ENCODE assay signal across 9 mouse cellular contexts in the genomic region with DNA sequence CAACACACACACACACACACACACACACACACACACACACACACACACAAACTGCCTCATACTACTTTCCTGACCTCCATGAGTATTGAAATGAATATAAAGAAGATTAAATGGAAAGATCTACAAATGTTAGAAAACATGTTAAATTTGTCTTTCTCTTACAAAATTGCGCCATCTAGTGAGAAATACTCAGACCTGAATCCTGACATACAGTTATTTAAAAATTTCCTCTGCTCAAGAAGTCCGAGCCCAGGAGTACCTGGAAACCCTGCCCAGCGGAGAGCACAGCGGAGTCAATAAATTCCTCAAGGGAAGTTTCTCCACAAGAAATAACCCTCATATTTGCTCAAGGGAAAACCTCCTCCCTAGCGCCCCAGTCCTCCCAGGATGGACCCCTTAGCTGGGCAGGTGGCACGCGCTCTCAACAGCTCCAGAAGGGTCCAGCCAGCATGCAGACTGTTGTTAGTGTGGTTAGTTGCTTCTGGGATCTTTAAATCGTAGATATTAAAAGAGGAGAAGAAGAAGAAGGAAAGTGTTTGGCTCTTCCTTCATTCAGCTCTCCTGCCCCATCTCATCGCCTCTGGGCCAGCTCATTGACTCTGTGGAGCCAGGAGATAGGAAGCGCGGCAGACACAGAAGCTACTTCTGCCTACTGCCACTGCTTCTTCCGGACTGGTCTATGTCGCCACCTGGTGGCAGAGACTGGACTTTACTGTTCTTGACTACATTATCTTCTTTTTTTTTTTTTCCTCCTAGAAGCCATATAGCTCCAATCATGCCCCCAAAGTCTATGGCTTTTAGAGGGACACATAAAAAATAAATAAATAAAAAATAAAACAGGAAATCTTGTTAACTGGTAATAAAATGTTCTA. TPM values are rescaled to one million over a fixed set of nuclear protein-coding genes. Genes with fewer than 3 reads are reported as not detected.
DNase-seq lines count a peak whose midpoint lies in the region; ATAC-seq and TF ChIP-seq lines count a peak whose summit lies in the region.
"Had no signal": no experiment of that assay in that cellular context is flagged by ENCODE, and none has a peak within 500 bp of the region (broad histone marks: within the 10 kb centered on the region; RNA-seq: fewer than 3 reads in every experiment).

No protein-coding gene starts in this region.

- no peaks in the 10 kb centered on the region for H3K36me3 ChIP-seq in midbrain, embryonic 10.5 days
- H3K36me3 ChIP-seq in midbrain, embryonic 13.5 days = no peaks in the 10 kb centered on the region
- H3K36me3 ChIP-seq in kidney, embryonic 15.5 days = no peaks in the 10 kb centered on the region
- H3K36me3 ChIP-seq in liver, adult 2 months (ENCODE audit: control insufficient read depth, insufficient read depth, low read length) = no peaks in the 10 kb centered on the region

- ATAC-seq in midbrain, embryonic 13.5 days = no peak
- ATAC-seq in kidney, embryonic 15.5 days (replicated peaks; ENCODE audit: low FRiP score) = 0 out of 2 replicates have a peak, but pooled peaks have one; percentile 62

- no peak overlapping the region for H3K4me3 ChIP-seq in midbrain, embryonic 10.5 days
- H3K4me3 ChIP-seq in midbrain, embryonic 13.5 days (replicated peaks) = no peak overlapping the region
- no peak overlapping the region for H3K4me3 ChIP-seq in embryonic fibroblast, embryonic 13.5 days (ENCODE audit: insufficient read depth, low read length)
- H3K4me3 ChIP-seq in kidney, embryonic 15.5 days (replicated peaks) = no peak overlapping the region
- no peak overlapping the region for H3K4me3 ChIP-seq in liver, adult 2 months (ENCODE audit: insufficient read depth, low read depth, low read length)

- H3K4me2 ChIP-seq in midbrain, embryonic 13.5 days (replicated peaks) = no peak overlapping the region
- H3K4me2 ChIP-seq in kidney, embryonic 15.5 days = no peak overlapping the region

- H3K79me2 ChIP-seq in liver, adult 2 months (ENCODE audit: control insufficient read depth, insufficient read depth, low read length) = no peaks in the 10 kb centered on the region

- H3K9me3 ChIP-seq in midbrain, embryonic 10.5 days (replicated peaks) = peaks cover 52% of the 10 kb centered on the region
- H3K9me3 ChIP-seq in midbrain, embryonic 13.5 days = peaks cover 15% of the 10 kb centered on the region
- H3K9me3 ChIP-seq in kidney, embryonic 15.5 days (replicated peaks) = no peaks in the 10 kb centered on the region

- TF ChIP-seq CTCF in embryonic fibroblast, embryonic 13.5 days (IDR thresholded peaks at IDR 0.05; ENCODE audit: borderline replicate concordance, insufficient read depth, low read length) = peak; percentile 49; the same call in 1 of the 2 replicates
- TF ChIP-seq CTCF in liver, adult 2 months (IDR thresholded peaks at IDR 0.05; ENCODE audit: low read depth, low read length) = peak; percentile 76

- no peaks in the 10 kb centered on the region for H3K27me3 ChIP-seq in midbrain, embryonic 10.5 days (ENCODE audit: low read depth, poor library complexity, severe bottlenecking)
- no peaks in the 10 kb centered on the region for H3K27me3 ChIP-seq in midbrain, embryonic 13.5 days
- no peaks in the 10 kb centered on the region for H3K27me3 ChIP-seq in kidney, embryonic 15.5 days
- no peaks in the 10 kb centered on the region for H3K27me3 ChIP-seq in liver, adult 2 months (ENCODE audit: control insufficient read depth, insufficient read depth, low read length)

- no peaks in the 10 kb centered on the region for H3K4me1 ChIP-seq in midbrain, embryonic 10.5 days
- H3K4me1 ChIP-seq in midbrain, embryonic 13.5 days (replicated peaks) = no peaks in the 10 kb centered on the region
- H3K4me1 ChIP-seq in embryonic fibroblast, embryonic 13.5 days (ENCODE audit: control insufficient read depth, insufficient read depth, low read length) = no peaks in the 10 kb centered on the region
- H3K4me1 ChIP-seq in kidney, embryonic 15.5 days = no peaks in the 10 kb centered on the region
- no peaks in the 10 kb centered on the region for H3K4me1 ChIP-seq in liver, adult 2 months (ENCODE audit: control insufficient read depth, insufficient read depth, low read length)

- 61% methylated on average over 13 of the region's 13 CpGs for WGBS in midbrain, embryonic 10.5 days
- 62% methylated on average over 13 of the region's 13 CpGs for WGBS in midbrain, embryonic 13.5 days
- 59% methylated on average over 13 of the region's 13 CpGs for WGBS in kidney, embryonic 15.5 days
- WGBS in liver, adult 2 months = 48% methylated on average over 13 of the region's 13 CpGs

- DNase-seq in midbrain, embryonic 10.5 days (ENCODE audit: low spot score) = peak; percentile 12
- DNase-seq in adrenal gland, postnatal 10 days = peak; percentile 68
- peak; percentile 40 for DNase-seq in liver, adult 2 months (ENCODE audit: extremely low read depth, low read depth, low spot score)
- peak; percentile 63 for DNase-seq in retina, embryonic 14.5 days (ENCODE audit: low spot score)
- peak; percentile 80 for DNase-seq in thymus, postnatal 4 days

- no peak for TF ChIP-seq POLR2A in embryonic fibroblast, embryonic 13.5 days (IDR thresholded peaks at IDR 0.05; ENCODE audit: low read depth, low read length)
- no peak for TF ChIP-seq POLR2A in liver, adult 2 months (IDR thresholded peaks at IDR 0.05; ENCODE audit: extremely low read depth, insufficient read depth, low read length)

- no peak overlapping the region for H3K9ac ChIP-seq in midbrain, embryonic 13.5 days (replicated peaks)
- H3K9ac ChIP-seq in kidney, embryonic 15.5 days = no peak overlapping the region
- no peak overlapping the region for H3K9ac ChIP-seq in liver, adult 2 months (ENCODE audit: low read depth, low read length)

- H3K27ac ChIP-seq in midbrain, embryonic 10.5 days (replicated peaks) = no peak overlapping the region
- H3K27ac ChIP-seq in midbrain, embryonic 13.5 days = no peak overlapping the region
- no peak overlapping the region for H3K27ac ChIP-seq in embryonic fibroblast, embryonic 13.5 days (ENCODE audit: insufficient read depth, low read length)
- no peak overlapping the region for H3K27ac ChIP-seq in kidney, embryonic 15.5 days
- no peak overlapping the region for H3K27ac ChIP-seq in liver, adult 2 months (replicated peaks; ENCODE audit: insufficient read depth, low read depth, low read length)

RNA-seq across cellular contexts. Expression of gene Cts8, which starts 13.8 kb away (rescaled TPM):
- not detected in 2 replicates for polyA plus RNA-seq in midbrain, embryonic 10.5 days (2016; fragmentation: Nextera tagmentation; extraction: Ambion mirVana)
- polyA plus RNA-seq in midbrain, embryonic 13.5 days (2015; fragmentation: Nextera tagmentation; extraction: Ambion mirVana) = not detected in 2 replicates
- not detected for total RNA-seq in adrenal gland, postnatal 10 days (2021)
- polyA plus RNA-seq in embryonic fibroblast, embryonic 13.5 days (2011; ENCODE audit: insufficient read length, low read depth, missing spikeins) = not detected in 2 replicates
- not detected in 2 replicates for polyA plus RNA-seq in kidney, embryonic 15.5 days (2015; fragmentation: Nextera tagmentation; extraction: Ambion mirVana)
- total RNA-seq in liver, adult 2 months (2014; rRNA removed) = not detected in 2 replicates
- not detected in 2 replicates for polyA plus RNA-seq in liver, adult 2 months (2012; rRNA removed)
- total RNA-seq: neutrophil, adult 5-6 weeks had no signal

RNA-seq across cellular contexts. Expression of gene Cts6, which starts 38.1 kb away (rescaled TPM):
- not detected in 2 replicates for polyA plus RNA-seq in midbrain, embryonic 10.5 days (2016; fragmentation: Nextera tagmentation; extraction: Ambion mirVana)
- not detected in 2 replicates for polyA plus RNA-seq in midbrain, embryonic 13.5 days (2015; fragmentation: Nextera tagmentation; extraction: Ambion mirVana)
- not detected for total RNA-seq in adrenal gland, postnatal 10 days (2021)
- polyA plus RNA-seq in embryonic fibroblast, embryonic 13.5 days (2011; ENCODE audit: insufficient read length, low read depth, missing spikeins) = not detected in 2 replicates
- polyA plus RNA-seq in kidney, embryonic 15.5 days (2015; fragmentation: Nextera tagmentation; extraction: Ambion mirVana) = not detected in 2 replicates
- not detected in 2 replicates for total RNA-seq in liver, adult 2 months (2014; rRNA removed)
- not detected in 2 replicates for polyA plus RNA-seq in liver, adult 2 months (2012; rRNA removed)
- total RNA-seq: neutrophil, adult 5-6 weeks had no signal

RNA-seq across cellular contexts. Expression of gene Gm49398, which starts 47.3 kb away (rescaled TPM):
- not detected in 2 replicates for polyA plus RNA-seq in midbrain, embryonic 10.5 days (2016; fragmentation: Nextera tagmentation; extraction: Ambion mirVana)
- not detected in 2 replicates for polyA plus RNA-seq in midbrain, embryonic 13.5 days (2015; fragmentation: Nextera tagmentation; extraction: Ambion mirVana)
- total RNA-seq in adrenal gland, postnatal 10 days (2021) = not detected
- not detected in 2 replicates for polyA plus RNA-seq in embryonic fibroblast, embryonic 13.5 days (2011; ENCODE audit: insufficient read length, low read depth, missing spikeins)
- polyA plus RNA-seq in kidney, embryonic 15.5 days (2015; fragmentation: Nextera tagmentation; extraction: Ambion mirVana) = not detected in 2 replicates
- not detected in 2 replicates for total RNA-seq in liver, adult 2 months (2014; rRNA removed)
- polyA plus RNA-seq in liver, adult 2 months (2012; rRNA removed) = not detected in 2 replicates
- total RNA-seq: neutrophil, adult 5-6 weeks had no signal

Comparison
In these comparisons a context has a peak if more than half of its experiments do, and no peak if none do; other contexts are left out.
1. DNase-seq: peak in every context shown above with its lines; median percentile 80 in thymus, postnatal 4 days; 68 in adrenal gland, postnatal 10 days; 63 in retina, embryonic 14.5 days; 40 in liver, adult 2 months; 12 in midbrain, embryonic 10.5 days.